ENCODE assay signal across 8 mouse cellular contexts in genomic region chr11:76744550-76744949, GRCm38 (mm10). TPM values are rescaled to one million over a fixed set of nuclear protein-coding genes. Genes with fewer than 3 reads are reported as not detected.
DNase-seq lines count a peak whose midpoint lies in the region; ATAC-seq lines count a peak whose summit lies in the region.

No protein-coding gene starts in this region.

- intact Hi-C loops in gastrocnemius, postnatal 36 days (cut with DNase I) = loop anchor here (5.0 kb wide), 1 partner anchor 67 kb away; the partner anchor contains the start of gene Trarg1
- intact Hi-C loops in left cerebral cortex, postnatal 25 days (cut with DNase I) = no loop called here

- ATAC-seq in megakaryocyte, adult 5-6 weeks (ENCODE audit: poor library complexity, severe bottlenecking) = no peak

- DNase-seq in embryo, embryonic 10 days (ENCODE audit: low spot score) = peak; percentile 26
- DNase-seq in embryo, embryonic 9.5 days (ENCODE audit: extremely low spot score) = no peak
- peak; percentile 8 for DNase-seq in urinary bladder, postnatal 25 days (ENCODE audit: low spot score)
- DNase-seq in urinary bladder, postnatal 4 days (ENCODE audit: low spot score in 2 of 2) = no peak
- DNase-seq in gastrocnemius, postnatal 36 days = peak; percentile 29 to 48
- peak; percentile 41 to 87 for DNase-seq in left cerebral cortex, postnatal 25 days (ENCODE audit: low spot score in 2 of 2)
- no peak for DNase-seq in spleen, postnatal 36 days (ENCODE audit: low spot score in 2 of 2)

RNA-seq across cellular contexts. Expression of gene Gosr1, which starts 18.8 kb away (rescaled TPM):
- total RNA-seq in gastrocnemius, postnatal 36 days (2021) = 10 to 100 TPM; 19.3 to 20.5 TPM
- 10 to 100 TPM; 48.5 to 48.9 TPM for total RNA-seq in left cerebral cortex, postnatal 25 days (2021)
- 19.1 and 19.2 TPM in 2 replicates for total RNA-seq in megakaryocyte, adult 5-6 weeks (2015)
- 78.0 and 81.5 TPM in 2 replicates for total RNA-seq in megakaryocyte, adult 5-6 weeks (2017)

Comparison
In these comparisons a context has a peak if more than half of its experiments do, and no peak if none do; other contexts are left out.
1. DNase-seq: peak in embryo, embryonic 10 days (single experiment), urinary bladder, postnatal 25 days (single experiment), gastrocnemius, postnatal 36 days (2 of 2) and left cerebral cortex, postnatal 25 days (2 of 2); none in embryo, embryonic 9.5 days (single experiment), urinary bladder, postnatal 4 days (0 of 2) and spleen, postnatal 36 days (0 of 2).